Mouse (Mus musculus): ENCODE data around the gene 1110065P20Rik. TPM values are rescaled to one million over a fixed set of nuclear protein-coding genes. Genes with fewer than 3 reads are reported as not detected.

The 1110065P20Rik gene
- polyA plus RNA-seq, 1 experiment: 14.7 TPM

DNA sequence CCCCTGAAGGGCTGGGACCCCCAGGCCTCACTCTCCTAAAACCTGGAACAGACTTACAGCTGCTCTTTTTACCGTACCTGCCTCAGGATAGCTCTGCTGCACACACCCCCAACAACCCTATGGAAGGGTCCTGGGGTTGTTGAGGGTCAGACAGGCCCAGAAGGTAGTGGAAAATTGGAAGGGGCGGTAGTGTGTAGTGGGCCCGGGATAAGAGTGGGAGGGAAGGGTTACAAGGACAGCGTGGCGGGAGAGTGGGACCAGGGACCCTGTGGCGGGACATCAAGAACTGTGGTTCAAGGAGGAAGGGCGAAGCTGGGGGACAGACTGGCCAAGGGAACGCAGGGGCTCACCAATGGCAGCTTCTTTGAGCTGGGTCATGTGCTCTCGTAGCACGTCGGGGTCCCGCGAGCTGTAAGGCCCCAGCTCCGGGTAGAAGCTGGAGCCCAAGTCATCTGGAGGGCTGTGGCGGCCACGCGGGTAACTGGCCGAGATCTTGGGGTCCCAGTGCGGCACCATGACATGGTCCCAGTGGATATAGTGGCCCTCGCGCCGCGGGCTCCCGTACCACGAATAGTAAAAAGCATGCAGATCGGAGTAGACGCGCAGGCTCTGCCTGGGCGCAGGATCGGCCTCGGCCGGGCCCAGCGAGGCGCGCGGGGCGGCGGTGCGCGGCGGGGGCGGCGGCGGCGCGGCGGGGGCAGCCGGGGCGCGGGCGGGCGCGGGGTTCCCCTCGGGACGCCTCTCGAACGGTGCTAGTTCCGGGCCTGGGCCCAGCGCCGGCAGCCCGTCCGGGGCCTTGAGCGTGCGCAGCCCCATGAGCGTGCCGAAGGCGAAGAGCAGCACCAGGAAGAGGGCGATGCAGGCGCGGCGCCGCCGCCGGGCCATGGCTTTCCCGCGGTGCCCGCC is 10.5 kb upstream of the 1110065P20Rik start, which contains the start of gene Maneal:
TSS of gene Maneal (minus strand) at position 889 of the 906 bp plus-strand sequence.
- H3K36me3 ChIP-seq (ENCODE audit: control insufficient read depth, insufficient read depth, low read length): peaks cover 4% of the 10 kb centered on the region
- H3K27ac ChIP-seq (ENCODE audit: insufficient read depth, low read length): no peak within 1 kb of the TSS
- H3K4me1 ChIP-seq (ENCODE audit: control insufficient read depth, insufficient read depth, insufficient read length): peaks cover 5% of the 10 kb centered on the region
- H3K27me3 ChIP-seq (ENCODE audit: control insufficient read depth, insufficient read depth, low read length): peaks cover 16% of the 10 kb centered on the region
- TF ChIP-seq CTCF (IDR thresholded peaks at IDR 0.05; ENCODE audit: extremely low read depth, insufficient read depth, insufficient read length, insufficient replicate concordance) (no peak), POLR2A (IDR thresholded peaks at IDR 0.05; ENCODE audit: low read depth, low read length) (no peak)
- no peak for DNase-seq (ENCODE audit: low read depth in 1 of 2, low spot score in 2 of 2)
- 5% methylated on average over 74 of the region's 77 CpGs for WGBS
- peak within 1 kb of the TSS; percentile 37; the same call in 1 of the 2 replicates for H3K4me3 ChIP-seq (ENCODE audit: extremely low read depth, insufficient read depth, insufficient read length)

DNA sequence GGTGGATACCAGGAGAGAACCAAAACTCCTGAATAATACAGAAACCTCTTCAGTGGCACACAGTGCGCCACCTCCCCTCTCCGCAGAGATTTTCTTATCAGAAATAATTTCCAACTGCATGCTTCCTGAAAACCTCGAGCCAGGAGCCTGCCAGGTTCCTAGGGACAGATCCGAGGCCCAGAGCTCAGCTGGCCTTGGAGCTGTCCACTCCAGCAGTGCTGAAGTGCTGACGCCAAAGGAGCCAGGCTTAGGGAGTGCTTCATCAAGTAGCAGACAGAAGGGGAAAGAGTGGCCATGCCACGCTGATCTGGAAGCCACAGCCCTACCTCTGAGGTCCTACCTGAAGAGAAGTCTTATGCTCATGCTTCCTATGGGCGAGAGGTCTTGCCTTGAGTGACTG is 9.4 kb upstream of the 1110065P20Rik start:
- TF ChIP-seq POLR2A (IDR thresholded peaks at IDR 0.05; ENCODE audit: low read depth, low read length): no peak
- TF ChIP-seq CTCF (IDR thresholded peaks at IDR 0.05; ENCODE audit: extremely low read depth, insufficient read depth, insufficient read length, insufficient replicate concordance): no peak
- Histone ChIP-seq H3K36me3 (ENCODE audit: control insufficient read depth, insufficient read depth, low read length) (peaks cover 9% of the 10 kb centered on the region), H3K27me3 (ENCODE audit: control insufficient read depth, insufficient read depth, low read length) (peaks cover 16% of the 10 kb centered on the region), H3K4me1 (ENCODE audit: control insufficient read depth, insufficient read depth, insufficient read length) (peaks cover 5% of the 10 kb centered on the region), H3K27ac (ENCODE audit: insufficient read depth, low read length) (no peak overlapping the region), H3K4me3 (ENCODE audit: extremely low read depth, insufficient read depth, insufficient read length) (no peak overlapping the region)
- DNase-seq (ENCODE audit: low read depth in 1 of 2, low spot score in 2 of 2): no peak
- 18% methylated on average over 7 of the region's 7 CpGs for WGBS

DNA sequence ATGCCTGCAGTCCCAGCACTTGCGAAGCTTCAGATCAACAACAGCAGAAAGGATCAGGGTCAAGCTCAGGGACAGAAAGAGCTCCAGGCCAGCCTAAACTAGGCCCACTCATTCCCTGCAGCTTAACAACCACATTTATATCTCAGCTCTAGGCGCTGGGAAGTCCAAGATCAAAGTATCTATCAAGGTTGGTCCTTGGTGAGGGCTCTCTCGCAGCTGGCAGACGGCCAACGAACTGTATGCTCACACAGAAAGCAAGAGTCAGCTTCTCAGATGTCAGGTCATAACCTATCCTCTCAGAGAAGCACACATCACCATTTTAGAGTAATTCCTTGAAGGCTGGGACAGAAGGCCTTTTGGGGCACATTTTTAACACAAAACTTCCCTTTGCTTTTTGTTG is 7.4 kb upstream of the 1110065P20Rik start:
- Histone ChIP-seq H3K27me3 (ENCODE audit: control insufficient read depth, insufficient read depth, low read length) (peaks cover 16% of the 10 kb centered on the region), H3K4me3 (ENCODE audit: extremely low read depth, insufficient read depth, insufficient read length) (no peak overlapping the region), H3K36me3 (ENCODE audit: control insufficient read depth, insufficient read depth, low read length) (peaks cover 16% of the 10 kb centered on the region), H3K27ac (ENCODE audit: insufficient read depth, low read length) (no peak overlapping the region), H3K4me1 (ENCODE audit: control insufficient read depth, insufficient read depth, insufficient read length) (peaks cover 5% of the 10 kb centered on the region)
- DNase-seq (ENCODE audit: low read depth in 1 of 2, low spot score in 2 of 2): no peak
- TF ChIP-seq CTCF (IDR thresholded peaks at IDR 0.05; ENCODE audit: extremely low read depth, insufficient read depth, insufficient read length, insufficient replicate concordance): no peak
- TF ChIP-seq POLR2A (IDR thresholded peaks at IDR 0.05; ENCODE audit: low read depth, low read length): no peak
- WGBS: 78% methylated on average over 5 of the region's 5 CpGs

DNA sequence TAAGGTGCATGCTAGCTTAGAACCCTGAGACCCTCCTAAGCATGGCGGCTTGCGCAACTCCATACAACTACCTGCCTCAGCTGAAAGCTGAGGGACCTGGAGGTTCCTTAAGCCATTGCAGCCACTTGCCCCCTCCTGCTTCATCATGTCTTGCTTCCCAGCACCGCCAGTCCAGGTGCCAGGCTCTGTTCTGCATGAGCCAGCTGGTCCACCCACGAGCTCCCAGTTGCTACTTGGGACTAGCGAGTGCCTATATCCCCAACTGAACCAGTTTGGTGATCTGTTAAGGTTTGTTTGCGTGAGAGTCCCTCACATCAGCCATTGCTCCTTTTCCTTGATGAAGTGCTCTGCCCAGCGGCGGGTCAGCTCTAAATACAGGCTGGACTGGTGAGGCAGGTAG is 5.3 kb upstream of the 1110065P20Rik start:
- Histone ChIP-seq H3K36me3 (ENCODE audit: control insufficient read depth, insufficient read depth, low read length) (peaks cover 16% of the 10 kb centered on the region), H3K27me3 (ENCODE audit: control insufficient read depth, insufficient read depth, low read length) (0 out of 2 replicates have a peak, but pooled peaks cover 3% of the 10 kb centered on the region), H3K4me1 (ENCODE audit: control insufficient read depth, insufficient read depth, insufficient read length) (peaks cover 6% of the 10 kb centered on the region; the same call in 1 of the 2 replicates), H3K4me3 (ENCODE audit: extremely low read depth, insufficient read depth, insufficient read length) (no peak overlapping the region), H3K27ac (ENCODE audit: insufficient read depth, low read length) (no peak overlapping the region)
- no peak for TF ChIP-seq POLR2A (IDR thresholded peaks at IDR 0.05; ENCODE audit: low read depth, low read length)
- TF ChIP-seq CTCF (IDR thresholded peaks at IDR 0.05; ENCODE audit: extremely low read depth, insufficient read depth, insufficient read length, insufficient replicate concordance): no peak
- DNase-seq (ENCODE audit: low read depth in 1 of 2, low spot score in 2 of 2): no peak
- WGBS: 92% methylated on average over 8 of the region's 8 CpGs

DNA sequence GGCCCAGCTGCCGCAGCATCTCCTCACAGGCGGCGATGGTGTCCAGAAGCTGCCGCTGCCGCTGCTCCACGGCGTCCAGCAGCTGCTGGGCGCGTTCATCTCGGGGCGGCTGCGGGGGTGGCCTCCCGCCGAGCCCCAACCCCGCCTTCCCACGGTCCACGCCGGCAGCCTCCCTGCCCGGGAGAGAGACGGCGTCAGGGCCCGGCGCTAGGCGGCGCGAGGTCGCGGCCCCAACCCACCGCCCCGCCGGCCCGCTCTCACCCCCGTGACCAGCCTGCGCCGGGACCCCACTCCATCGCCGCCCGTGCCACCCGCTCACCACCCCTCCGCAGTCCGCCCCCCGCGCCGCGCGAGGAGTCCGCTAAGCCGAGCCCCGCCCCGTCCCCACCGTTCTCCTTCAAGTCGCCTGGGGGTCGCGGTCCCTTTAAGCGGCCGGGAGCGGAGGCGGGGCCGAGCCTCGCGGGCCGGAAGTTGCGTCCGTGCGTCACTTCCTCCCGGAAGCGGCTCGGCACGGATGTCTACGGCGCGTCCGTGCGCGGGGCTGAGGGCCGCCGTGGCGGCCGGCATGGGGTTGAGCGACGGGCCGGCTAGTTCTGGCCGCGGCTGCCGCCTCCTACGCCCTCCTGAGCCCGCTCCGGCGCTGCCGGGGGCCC is 609 bp downstream of the 1110065P20Rik start, which contains the start of gene Yrdc:
TSS of gene Yrdc (plus strand) at position 419 of the 653 bp plus-strand sequence.
- H3K36me3 ChIP-seq (ENCODE audit: control insufficient read depth, insufficient read depth, low read length): peaks cover 8% of the 10 kb centered on the region
- peak within 1 kb of the TSS; percentile 95 for H3K4me3 ChIP-seq (ENCODE audit: extremely low read depth, insufficient read depth, insufficient read length)
- no peaks in the 10 kb centered on the region for H3K27me3 ChIP-seq (ENCODE audit: control insufficient read depth, insufficient read depth, low read length)
- under 1% methylated on average over 90 of the region's 90 CpGs for WGBS
- TF ChIP-seq CTCF (IDR thresholded peaks at IDR 0.05; ENCODE audit: extremely low read depth, insufficient read depth, insufficient read length, insufficient replicate concordance): no peak
- peak; percentile 76 for TF ChIP-seq POLR2A (IDR thresholded peaks at IDR 0.05; ENCODE audit: low read depth, low read length)
- peak; percentile 78 to 90 for DNase-seq (ENCODE audit: low read depth in 1 of 2, low spot score in 2 of 2)
- H3K27ac ChIP-seq (ENCODE audit: insufficient read depth, low read length): peak within 1 kb of the TSS; percentile 85
- peaks cover 12% of the 10 kb centered on the region for H3K4me1 ChIP-seq (ENCODE audit: control insufficient read depth, insufficient read depth, insufficient read length)

DNA sequence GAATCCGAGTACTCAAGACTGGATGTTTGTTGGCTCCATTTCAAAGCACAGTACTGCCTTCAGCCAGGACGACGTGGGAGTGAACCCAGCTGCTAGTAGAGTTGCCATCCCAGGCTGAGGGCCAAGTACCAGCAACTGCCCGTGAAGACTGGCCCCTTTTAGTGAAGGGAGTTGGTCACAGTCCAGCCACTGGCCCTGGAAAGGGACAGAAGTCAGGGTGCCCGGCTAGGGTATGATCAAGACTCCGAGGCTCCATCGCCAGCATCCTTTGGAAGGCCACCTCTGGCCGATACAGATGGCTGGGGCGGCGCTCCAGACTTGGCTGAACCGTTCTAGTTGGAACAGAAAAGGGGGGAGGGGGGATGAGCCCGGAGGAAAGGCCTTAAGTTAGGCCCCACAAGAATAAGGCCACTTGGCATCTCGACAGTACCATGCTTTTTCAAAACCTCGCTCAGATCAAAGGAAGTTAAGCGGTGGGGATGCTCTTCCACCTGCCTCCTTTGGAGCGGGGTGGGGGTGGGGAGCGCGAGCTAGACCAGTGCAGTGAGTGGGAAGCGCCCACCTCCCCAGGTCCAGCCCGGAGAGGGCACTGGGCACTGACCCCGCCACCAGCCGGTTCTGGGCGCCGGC is 1.2 kb downstream of the 1110065P20Rik start:
- H3K4me3 ChIP-seq (ENCODE audit: extremely low read depth, insufficient read depth, insufficient read length): peak overlapping the region; percentile 95
- no peak for DNase-seq (ENCODE audit: low read depth in 1 of 2, low spot score in 2 of 2)
- WGBS: 17% methylated on average over 23 of the region's 24 CpGs
- H3K27ac ChIP-seq (ENCODE audit: insufficient read depth, low read length): peak overlapping the region; percentile 57; the same call in 1 of the 2 replicates
- H3K36me3 ChIP-seq (ENCODE audit: control insufficient read depth, insufficient read depth, low read length): peaks cover 8% of the 10 kb centered on the region
- peaks cover 12% of the 10 kb centered on the region for H3K4me1 ChIP-seq (ENCODE audit: control insufficient read depth, insufficient read depth, insufficient read length)
- no peak for TF ChIP-seq CTCF (IDR thresholded peaks at IDR 0.05; ENCODE audit: extremely low read depth, insufficient read depth, insufficient read length, insufficient replicate concordance)
- no peak for TF ChIP-seq POLR2A (IDR thresholded peaks at IDR 0.05; ENCODE audit: low read depth, low read length)
- no peaks in the 10 kb centered on the region for H3K27me3 ChIP-seq (ENCODE audit: control insufficient read depth, insufficient read depth, low read length)
